Mouse (Mus musculus): ENCODE measurements around the gene Gm13212. TPM values are rescaled to one million over a fixed set of nuclear protein-coding genes. Genes with fewer than 3 reads are reported as not detected.

Gm13212 gene
- total RNA-seq, 2 experiments from 2014 or later = 2.5 TPM

Other genes with a start within 250 kb of the Gm13212 start
- gene Zfp990, start 74.4 kb upstream of the Gm13212 start, total RNA-seq (2021) = under 1 TPM; 0.19 to 0.28 TPM
- gene Zfp980, start 85.5 kb downstream of the Gm13212 start, total RNA-seq (2021) = under 1 TPM in 1 of 2 experiments, not detected in 1; 0.08 TPM

All from heart, postnatal 36 days (tissue).